Mouse (Mus musculus): ENCODE results near the gene Cgnl1. TPM values are rescaled to one million over a fixed set of nuclear protein-coding genes. Genes with fewer than 3 reads are reported as not detected.

Gene Cgnl1
- polyA plus RNA-seq, 1 experiment from 2014 or later: 30.6 TPM

- no peaks in the 10 kb centered on the region for H3K9me3 ChIP-seq (replicated peaks)
- no peak overlapping the region for H3K4me2 ChIP-seq
- H3K9ac ChIP-seq: no peak overlapping the region
- H3K4me3 ChIP-seq (replicated peaks): no peak overlapping the region
- ATAC-seq (replicated peaks; ENCODE audit: low FRiP score): no peak
- no peaks in the 10 kb centered on the region for H3K27me3 ChIP-seq
- H3K27ac ChIP-seq: no peak overlapping the region
- H3K4me1 ChIP-seq: peaks cover 22% of the 10 kb centered on the region
- WGBS: 34% methylated on average over 6 of the region's 6 CpGs
- no peaks in the 10 kb centered on the region for H3K36me3 ChIP-seq
These were observed 32.7 kb upstream of the Cgnl1 start for GRCm38 (mm10) chr9:71804116-71804515.

GRCm38 (mm10) chr9:71803281-71803680 lies 31.9 kb upstream of the Cgnl1 start:
- Histone ChIP-seq H3K9me3 (replicated peaks) (no peaks in the 10 kb centered on the region), H3K27ac (no peak overlapping the region), H3K9ac (no peak overlapping the region), H3K27me3 (no peaks in the 10 kb centered on the region), H3K4me2 (no peak overlapping the region), H3K36me3 (no peaks in the 10 kb centered on the region), H3K4me1 (peaks cover 19% of the 10 kb centered on the region), H3K4me3 (replicated peaks) (no peak overlapping the region)
- 48% methylated on average over 7 of the region's 7 CpGs for WGBS
- no peak for ATAC-seq (replicated peaks; ENCODE audit: low FRiP score)

- 79% methylated on average over 5 of the region's 5 CpGs for WGBS
- ATAC-seq (replicated peaks; ENCODE audit: low FRiP score): no peak
- H3K27ac ChIP-seq: no peak overlapping the region
- H3K4me2 ChIP-seq: no peak overlapping the region
- H3K27me3 ChIP-seq: no peaks in the 10 kb centered on the region
- no peaks in the 10 kb centered on the region for H3K36me3 ChIP-seq
- H3K9ac ChIP-seq: no peak overlapping the region
- H3K4me3 ChIP-seq (replicated peaks): no peak overlapping the region
- peaks cover 12% of the 10 kb centered on the region for H3K4me1 ChIP-seq
- no peaks in the 10 kb centered on the region for H3K9me3 ChIP-seq (replicated peaks)
These were observed 28.2 kb upstream of the Cgnl1 start for GRCm38 (mm10) chr9:71799598-71799997.

- H3K36me3 ChIP-seq: no peaks in the 10 kb centered on the region
- no peak overlapping the region for H3K4me2 ChIP-seq
- H3K27me3 ChIP-seq: no peaks in the 10 kb centered on the region
- no peak overlapping the region for H3K9ac ChIP-seq
- no peak for ATAC-seq (replicated peaks; ENCODE audit: low FRiP score)
- no peak overlapping the region for H3K4me3 ChIP-seq (replicated peaks)
- peaks cover 7% of the 10 kb centered on the region; the same call in 1 of the 2 replicates for H3K4me1 ChIP-seq
- H3K27ac ChIP-seq: no peak overlapping the region
- 79% methylated on average over 5 of the region's 5 CpGs for WGBS
- H3K9me3 ChIP-seq (replicated peaks): no peaks in the 10 kb centered on the region
These were observed 26.8 kb upstream of the Cgnl1 start for GRCm38 (mm10) chr9:71798176-71798575.

- Histone ChIP-seq H3K9me3 (replicated peaks) (no peaks in the 10 kb centered on the region), H3K36me3 (no peaks in the 10 kb centered on the region), H3K4me3 (replicated peaks) (no peak overlapping the region), H3K9ac (no peak overlapping the region), H3K27me3 (no peaks in the 10 kb centered on the region), H3K4me1 (no peaks in the 10 kb centered on the region), H3K4me2 (no peak overlapping the region), H3K27ac (no peak overlapping the region)
- WGBS: 95% methylated on average over 3 of the region's 3 CpGs
- ATAC-seq (replicated peaks; ENCODE audit: low FRiP score): no peak
These were observed 6.0 kb upstream of the Cgnl1 start for GRCm38 (mm10) chr9:71777404-71777803.

- Histone ChIP-seq H3K4me2 (no peak overlapping the region), H3K4me3 (replicated peaks) (no peak overlapping the region), H3K27me3 (no peaks in the 10 kb centered on the region), H3K9me3 (replicated peaks) (no peaks in the 10 kb centered on the region), H3K27ac (no peak overlapping the region), H3K9ac (no peak overlapping the region), H3K4me1 (peaks cover 5% of the 10 kb centered on the region), H3K36me3 (no peaks in the 10 kb centered on the region)
- WGBS: 77% methylated on average over 3 of the region's 3 CpGs
- ATAC-seq (replicated peaks; ENCODE audit: low FRiP score): no peak
These were observed 4.9 kb upstream of the Cgnl1 start for GRCm38 (mm10) chr9:71776337-71776736.

GRCm38 (mm10) chr9:71773563-71773962 lies 2.2 kb upstream of the Cgnl1 start:
- WGBS: 55% methylated on average over 9 of the region's 9 CpGs
- Histone ChIP-seq H3K27ac (no peak overlapping the region), H3K4me1 (peaks cover 30% of the 10 kb centered on the region), H3K4me2 (no peak overlapping the region), H3K27me3 (no peaks in the 10 kb centered on the region), H3K4me3 (replicated peaks) (no peak overlapping the region), H3K9ac (no peak overlapping the region), H3K36me3 (no peaks in the 10 kb centered on the region), H3K9me3 (replicated peaks) (no peaks in the 10 kb centered on the region)
- no peak for ATAC-seq (replicated peaks; ENCODE audit: low FRiP score)

GRCm38 (mm10) chr9:71772338-71772737 lies 936 bp upstream of the Cgnl1 start:
- Histone ChIP-seq H3K36me3 (no peaks in the 10 kb centered on the region), H3K9ac (no peak overlapping the region), H3K4me3 (replicated peaks) (no peak overlapping the region), H3K4me2 (no peak overlapping the region), H3K4me1 (peaks cover 37% of the 10 kb centered on the region), H3K27me3 (no peaks in the 10 kb centered on the region), H3K9me3 (replicated peaks) (no peaks in the 10 kb centered on the region), H3K27ac (no peak overlapping the region)
- whole genome bisulfite sequencing: 79% methylated on average over 5 of the region's 5 CpGs
- ATAC-seq (replicated peaks; ENCODE audit: low FRiP score): no peak

- H3K36me3 ChIP-seq: no peaks in the 10 kb centered on the region; the same call in 1 of the 2 replicates
- no peaks in the 10 kb centered on the region for H3K27me3 ChIP-seq
- H3K27ac ChIP-seq: peak overlapping the region; percentile 88; the same call in 1 of the 2 replicates
- 2% methylated on average over 10 of the region's 10 CpGs for WGBS
- H3K9me3 ChIP-seq (replicated peaks): no peaks in the 10 kb centered on the region
- H3K4me2 ChIP-seq: peak overlapping the region; percentile 90
- H3K9ac ChIP-seq: peak overlapping the region; percentile 88
- H3K4me3 ChIP-seq (replicated peaks): peak overlapping the region; percentile 82
- ATAC-seq (replicated peaks; ENCODE audit: low FRiP score): no peak
- H3K4me1 ChIP-seq: peaks cover 54% of the 10 kb centered on the region
These were observed 918 bp downstream of the Cgnl1 start for GRCm38 (mm10) chr9:71770484-71770883.

GRCm38 (mm10) chr9:71769701-71770100 lies 1.7 kb downstream of the Cgnl1 start:
- no peak overlapping the region for H3K27ac ChIP-seq
- peak overlapping the region; percentile 90 for H3K4me2 ChIP-seq
- no peaks in the 10 kb centered on the region; the same call in 1 of the 2 replicates for H3K36me3 ChIP-seq
- H3K4me1 ChIP-seq: peaks cover 62% of the 10 kb centered on the region
- no peaks in the 10 kb centered on the region for H3K27me3 ChIP-seq
- no peaks in the 10 kb centered on the region for H3K9me3 ChIP-seq (replicated peaks)
- peak overlapping the region; percentile 82 for H3K4me3 ChIP-seq (replicated peaks)
- ATAC-seq (replicated peaks; ENCODE audit: low FRiP score): no peak
- 28% methylated on average over 9 of the region's 9 CpGs for WGBS
- H3K9ac ChIP-seq: no peak overlapping the region

- no peaks in the 10 kb centered on the region for H3K27me3 ChIP-seq
- H3K4me2 ChIP-seq: peak overlapping the region; percentile 90; the same call in 1 of the 2 replicates
- H3K4me1 ChIP-seq: peaks cover 78% of the 10 kb centered on the region
- no peak overlapping the region for H3K9ac ChIP-seq
- ATAC-seq (replicated peaks; ENCODE audit: low FRiP score): no peak
- H3K9me3 ChIP-seq (replicated peaks): no peaks in the 10 kb centered on the region
- 95% methylated on average over 1 of the region's 1 CpGs for WGBS
- H3K4me3 ChIP-seq (replicated peaks): no peak overlapping the region
- H3K27ac ChIP-seq: no peak overlapping the region
- no peaks in the 10 kb centered on the region; the same call in 1 of the 2 replicates for H3K36me3 ChIP-seq
These were observed 3.3 kb downstream of the Cgnl1 start for GRCm38 (mm10) chr9:71768119-71768518.

- Histone ChIP-seq H3K36me3 (no peaks in the 10 kb centered on the region; the same call in 1 of the 2 replicates), H3K4me2 (no peak overlapping the region), H3K4me3 (replicated peaks) (no peak overlapping the region), H3K27me3 (no peaks in the 10 kb centered on the region), H3K9me3 (replicated peaks) (no peaks in the 10 kb centered on the region), H3K4me1 (peaks cover 85% of the 10 kb centered on the region), H3K27ac (peak overlapping the region; percentile 28; the same call in 1 of the 2 replicates), H3K9ac (no peak overlapping the region)
- 59% methylated on average over 2 of the region's 2 CpGs for WGBS
- no peak for ATAC-seq (replicated peaks; ENCODE audit: low FRiP score)
These were observed 4.5 kb downstream of the Cgnl1 start for GRCm38 (mm10) chr9:71766902-71767301.

- Histone ChIP-seq H3K27ac (peak overlapping the region; percentile 28), H3K27me3 (no peaks in the 10 kb centered on the region), H3K9me3 (replicated peaks) (no peaks in the 10 kb centered on the region), H3K36me3 (no peaks in the 10 kb centered on the region; the same call in 1 of the 2 replicates), H3K4me1 (peaks cover 82% of the 10 kb centered on the region), H3K4me2 (no peak overlapping the region), H3K9ac (no peak overlapping the region), H3K4me3 (replicated peaks) (no peak overlapping the region)
- no peak for ATAC-seq (replicated peaks; ENCODE audit: low FRiP score)
- WGBS: 57% methylated on average over 8 of the region's 8 CpGs
These were observed 5.1 kb downstream of the Cgnl1 start for GRCm38 (mm10) chr9:71766306-71766705.
